Mouse (Mus musculus): ENCODE data around the gene Lcn11.
A peak's percentile ranks its signal among the peaks of the same experiment; 100 is the strongest.
"Not testable (repeated sequence)": the region's sequence is repeated elsewhere in the genome, so short reads cannot be mapped to it uniquely, and the experiment has no call there.

Gene Lcn11

DNA sequence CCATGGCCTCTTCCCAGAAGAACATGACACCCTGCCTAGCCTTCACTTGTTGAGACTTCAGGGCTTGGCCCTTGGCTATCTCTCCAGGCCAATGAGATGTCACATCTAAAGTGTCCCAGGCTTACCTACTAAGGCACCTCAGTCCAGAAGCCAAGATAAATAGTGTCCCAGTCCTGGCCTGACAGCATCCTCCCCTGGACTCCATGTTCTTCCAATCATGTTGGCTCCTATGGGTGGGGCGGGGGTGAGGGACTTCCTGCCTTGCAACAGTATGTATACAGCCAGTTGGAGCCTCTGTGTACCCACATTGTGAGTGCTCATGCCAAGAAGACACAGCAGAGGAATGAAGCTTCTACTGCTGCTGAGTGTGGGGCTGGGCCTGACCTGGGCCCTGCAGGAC is at the start of gene Lcn11:
TSS of gene Lcn11 (plus strand) at position 301 of the 400 bp plus-strand sequence.
- no peak for DNase-seq (ENCODE audit: low spot score)

DNA sequence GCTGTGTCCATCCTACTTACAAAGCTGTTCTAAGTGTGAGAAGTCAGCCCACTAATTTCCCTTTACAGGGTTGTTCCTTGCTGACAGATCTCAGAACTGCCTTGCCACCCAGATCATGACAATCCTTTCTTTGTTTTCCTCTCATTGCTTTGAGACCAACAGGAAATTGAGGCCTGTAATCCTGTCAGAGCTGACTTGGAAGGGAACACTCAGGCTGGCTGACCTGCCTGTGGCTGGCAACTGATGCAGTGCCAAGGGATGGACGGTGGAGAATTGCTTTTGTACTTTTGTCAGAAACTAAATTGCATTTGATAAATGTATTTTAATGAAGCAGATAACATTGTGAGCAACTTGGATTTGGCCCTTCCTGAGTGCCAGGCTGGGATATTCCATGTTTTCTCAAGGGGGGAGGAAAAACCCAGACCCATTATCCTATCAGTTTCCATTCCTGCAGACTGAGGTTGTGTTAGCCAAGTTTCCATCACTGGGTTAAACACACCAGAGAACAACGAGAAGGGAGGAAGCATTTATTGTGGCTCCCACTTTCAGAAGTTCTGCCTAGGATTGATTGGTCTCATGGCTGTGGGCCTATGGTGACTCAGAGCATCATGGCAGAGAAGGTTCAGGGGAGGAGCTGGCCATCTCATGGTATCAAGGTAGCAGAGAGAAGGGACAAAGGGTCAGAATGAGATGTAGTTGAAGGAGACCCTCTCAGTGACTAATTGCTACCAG is 43.5 kb upstream of the Lcn11 start:
- no peak for DNase-seq (ENCODE audit: low spot score)

DNA sequence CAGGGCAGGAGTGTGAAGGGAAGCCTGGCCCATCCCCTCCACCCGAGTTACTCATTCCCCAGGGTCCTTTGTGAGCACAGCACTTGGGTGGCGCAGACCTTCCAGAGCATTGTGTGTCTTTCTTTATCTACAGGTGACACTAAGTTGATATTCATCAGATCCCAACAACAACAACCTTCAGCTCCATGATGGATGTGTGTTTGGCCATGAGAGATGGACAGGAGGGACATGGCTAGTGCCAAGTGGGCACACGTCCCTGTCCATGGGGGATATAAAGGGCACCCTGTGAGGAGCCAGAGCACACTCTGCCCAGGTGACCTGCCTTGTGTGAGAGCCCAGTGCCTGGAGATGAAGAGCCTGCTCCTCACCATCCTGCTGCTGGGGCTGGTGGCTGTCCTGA is 40.1 kb upstream of the Lcn11 start, which contains the start of gene Obp2b:
TSS of gene Obp2b (plus strand) at position 301 of the 400 bp plus-strand sequence.
- not testable (repeated sequence) for DNase-seq (ENCODE audit: low spot score)

DNA sequence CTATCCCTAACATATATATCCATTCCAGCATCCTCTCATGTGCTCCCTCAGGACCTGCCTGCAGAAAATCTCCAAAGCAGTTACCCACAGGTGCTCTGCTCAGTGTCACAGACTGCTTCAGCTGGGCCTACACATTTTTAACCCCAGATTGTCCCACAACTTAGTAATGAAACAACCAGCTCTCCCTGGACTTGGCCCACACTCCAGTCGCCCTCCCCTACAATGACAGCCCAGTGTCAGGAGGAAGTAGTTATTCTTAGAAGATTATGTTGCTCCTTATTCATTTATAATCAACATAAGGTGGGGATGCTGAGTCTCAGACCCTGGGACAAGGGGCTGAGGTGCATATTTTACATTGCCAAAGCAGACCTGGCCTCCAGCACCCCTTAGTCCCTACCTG is 35.1 kb upstream of the Lcn11 start:
- DNase-seq (ENCODE audit: low spot score) = no peak

DNA sequence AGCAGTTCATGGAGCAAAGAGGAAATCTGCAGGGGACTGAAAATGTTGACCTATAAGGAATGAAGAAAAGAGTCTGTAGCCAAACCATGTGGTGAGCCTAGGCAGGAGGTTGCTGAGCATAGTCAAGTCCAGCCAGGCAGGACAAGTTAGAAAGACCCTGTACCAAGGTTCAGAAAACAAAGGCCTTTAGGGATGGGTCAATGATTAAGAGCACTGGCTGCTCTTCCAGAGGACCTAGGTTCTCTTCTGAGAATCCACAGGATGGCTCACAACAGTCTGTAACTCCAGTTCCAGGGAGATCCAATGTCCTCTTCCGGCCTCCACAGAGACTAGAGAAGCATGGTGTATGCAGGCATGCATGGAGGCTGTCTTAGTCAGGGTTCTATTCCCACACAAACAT is 22.6 kb upstream of the Lcn11 start:
- no peak for DNase-seq (ENCODE audit: low spot score)

DNA sequence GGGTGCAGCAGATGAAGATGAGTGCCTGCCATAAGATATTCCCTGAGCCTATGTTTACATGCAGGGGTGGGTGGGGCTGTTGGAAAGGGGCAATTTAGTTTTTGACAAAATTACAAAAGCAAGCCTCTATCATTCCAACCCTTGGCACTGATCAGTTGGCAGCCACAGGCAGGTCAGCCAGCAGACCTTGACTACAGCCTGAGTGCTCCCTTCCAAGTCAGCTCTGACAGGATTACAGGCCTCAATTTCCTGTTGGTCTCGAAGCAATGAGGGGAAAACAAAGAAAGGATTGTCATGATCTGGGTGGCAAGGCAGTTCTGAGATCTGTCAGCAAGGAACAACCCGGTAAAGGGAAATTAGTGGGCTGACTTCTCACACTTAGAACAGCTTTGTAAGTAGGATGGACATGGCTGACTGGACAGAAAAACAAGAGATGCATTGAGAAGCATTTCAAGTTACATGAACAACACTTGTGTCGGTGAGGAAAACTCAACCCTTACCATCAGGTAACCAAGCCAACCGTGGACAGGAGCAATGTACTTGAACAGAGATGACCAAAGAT is 18.7 kb upstream of the Lcn11 start:
- no peak for DNase-seq (ENCODE audit: low spot score)

GRCm38 (mm10) chr2:25765269-25765668 is 11.5 kb upstream of the Lcn11 start, which contains the start of gene Lcn3:
Gene Lcn3, plus strand, starts transcription at chr2:25765569.
- peak; percentile 0 for DNase-seq (ENCODE audit: low spot score)

DNA sequence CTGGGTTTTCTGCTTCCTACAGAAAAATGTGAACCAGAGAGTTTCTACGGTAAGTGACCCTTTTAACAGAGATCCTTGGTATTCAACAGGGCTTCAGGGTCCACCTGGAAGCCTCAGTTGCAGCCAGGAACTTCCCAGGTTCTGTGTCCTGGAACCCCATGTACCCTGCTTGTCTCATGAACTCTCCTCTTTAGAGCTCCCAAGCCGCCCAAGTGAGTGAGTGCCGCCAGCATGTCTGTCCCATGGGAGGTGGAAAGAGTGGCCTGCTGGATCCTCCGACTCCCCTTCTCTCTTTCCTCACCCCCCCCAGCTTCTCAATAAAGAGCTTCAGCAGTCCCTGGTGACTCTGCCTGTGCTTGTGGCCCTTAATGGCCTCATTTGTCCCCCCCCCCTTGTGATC is 9.1 kb upstream of the Lcn11 start:
- DNase-seq (ENCODE audit: low spot score) = no peak

GRCm38 (mm10) chr2:25773507-25773906 is 3.3 kb upstream of the Lcn11 start:
- no peak for DNase-seq (ENCODE audit: low spot score)

DNA sequence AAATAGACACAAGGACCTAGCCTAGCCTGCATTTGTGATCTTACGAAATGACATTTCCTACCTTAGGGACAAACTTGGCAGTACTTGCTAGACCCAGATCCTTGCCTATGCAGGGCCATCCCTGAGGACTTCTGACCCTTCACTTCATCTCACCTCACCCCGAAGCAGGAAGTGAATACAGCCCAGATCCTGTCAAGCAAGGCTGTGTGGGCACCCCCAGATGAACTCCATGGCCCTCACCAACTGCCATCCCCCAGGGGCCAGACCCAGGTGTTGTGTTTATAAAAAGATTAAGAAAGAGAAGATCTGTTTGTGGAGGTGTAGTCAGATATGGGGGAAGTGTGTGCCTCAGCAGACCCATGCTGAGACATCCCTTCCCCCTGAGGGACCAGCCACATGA is 2.2 kb upstream of the Lcn11 start:
- no peak for DNase-seq (ENCODE audit: low spot score)

- DNase-seq (ENCODE audit: low spot score) = no peak
Observed at GRCm38 (mm10) chr2:25775991-25776390, 826 bp upstream of the Lcn11 start.

DNA sequence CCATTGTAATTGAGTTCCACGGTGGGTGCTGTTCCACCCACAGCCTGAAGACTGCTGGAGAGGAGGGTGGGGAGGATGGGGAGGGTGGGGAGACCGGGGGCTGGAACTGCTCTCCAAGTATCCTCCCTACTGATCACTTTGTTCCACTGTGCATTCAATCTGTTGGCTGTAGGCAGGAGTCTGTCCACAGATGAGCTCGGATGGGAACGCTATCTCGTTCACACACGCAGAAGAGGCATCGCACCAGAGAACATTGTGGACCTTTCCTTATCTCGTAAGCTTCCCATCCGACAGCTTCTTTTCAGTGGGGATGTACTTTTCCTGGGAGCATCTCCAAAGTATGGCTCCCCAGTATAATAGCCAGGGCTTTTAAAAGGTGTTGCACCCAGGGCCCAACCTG is 2.3 kb downstream of the Lcn11 start:
- no peak for DNase-seq (ENCODE audit: low spot score)

DNA sequence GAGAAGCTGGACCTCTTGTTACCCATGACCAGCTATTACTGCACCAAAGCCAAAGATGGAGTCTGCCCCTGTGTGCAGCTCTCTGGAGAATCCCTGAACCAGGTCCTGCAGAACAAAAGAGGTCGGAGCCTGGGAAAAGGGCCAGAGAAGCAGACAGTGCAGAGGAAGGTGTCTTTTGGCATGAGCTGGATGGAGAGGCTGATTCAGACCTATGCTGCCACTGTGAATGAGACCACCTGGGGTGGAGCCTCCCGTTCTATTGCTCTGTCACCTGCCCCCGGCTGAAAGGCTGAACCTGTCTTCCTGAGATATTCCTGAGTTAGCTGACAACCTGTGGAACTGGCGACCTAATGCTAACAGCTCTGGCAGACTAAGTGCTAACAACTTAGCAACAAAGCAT is 4.1 kb downstream of the Lcn11 start:
- no peak for DNase-seq (ENCODE audit: low spot score)

GRCm38 (mm10) chr2:25781957-25782356 is 5.1 kb downstream of the Lcn11 start, which contains the start of gene Gm13539:
Gene Gm13539, plus strand, starts transcription at chr2:25782257.
- DNase-seq (ENCODE audit: low spot score) = no peak

DNA sequence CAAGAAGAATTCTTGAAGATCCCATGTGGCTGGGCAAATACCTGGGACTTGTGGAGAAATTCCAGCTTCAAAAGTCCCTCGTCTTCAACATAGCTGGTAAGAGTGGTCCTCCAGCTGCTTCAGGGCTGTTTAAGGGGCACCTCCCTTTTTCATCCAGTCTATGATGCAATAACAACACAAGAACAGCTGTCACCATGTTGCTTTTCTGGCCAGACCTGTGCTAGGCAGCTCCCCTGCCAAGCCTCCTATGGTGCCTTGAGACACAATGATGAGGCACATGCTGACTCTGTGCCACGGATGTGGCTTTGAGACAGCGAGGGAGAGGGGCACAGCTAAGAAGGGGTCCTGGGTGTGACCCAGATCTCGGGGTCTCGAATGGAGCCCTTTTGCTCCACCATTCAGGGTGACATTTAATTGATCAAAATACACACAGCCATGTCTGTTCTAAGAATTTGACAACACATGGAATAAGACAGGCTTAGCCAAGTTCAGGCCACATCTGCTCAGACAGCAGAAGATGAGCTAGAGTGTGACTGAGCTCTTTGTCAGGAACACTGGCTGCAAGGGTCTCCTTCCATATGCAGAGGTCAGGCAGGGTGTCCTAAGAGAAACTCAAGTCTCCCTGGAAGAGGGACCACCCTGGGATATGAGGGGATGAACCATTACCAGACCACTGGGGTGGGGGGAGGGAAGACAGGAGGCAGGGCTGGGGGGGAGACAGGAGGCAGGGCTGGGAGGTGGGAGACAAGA is 8.9 kb downstream of the Lcn11 start:
- DNase-seq (ENCODE audit: low spot score) = no peak

DNA sequence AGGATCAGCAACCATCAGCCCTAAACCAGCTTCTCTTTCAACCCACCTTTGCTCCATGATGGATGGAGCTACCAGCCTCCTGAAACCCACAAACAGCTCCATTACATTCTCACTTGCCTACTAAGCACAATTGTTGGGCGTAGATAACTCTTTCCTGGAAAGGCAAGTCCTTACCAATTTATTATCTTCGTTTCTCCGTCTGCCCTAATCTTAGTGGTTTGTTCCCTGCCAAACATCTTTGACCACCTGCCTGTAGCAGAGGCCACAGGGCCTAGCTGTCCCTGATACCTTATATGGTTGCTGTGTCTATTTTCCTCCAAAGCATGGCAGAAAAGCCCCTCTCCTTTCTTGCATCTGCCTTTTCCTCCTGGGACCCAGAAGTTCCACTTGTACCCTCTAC is 12.3 kb downstream of the Lcn11 start:
- no peak for DNase-seq (ENCODE audit: low spot score)

DNA sequence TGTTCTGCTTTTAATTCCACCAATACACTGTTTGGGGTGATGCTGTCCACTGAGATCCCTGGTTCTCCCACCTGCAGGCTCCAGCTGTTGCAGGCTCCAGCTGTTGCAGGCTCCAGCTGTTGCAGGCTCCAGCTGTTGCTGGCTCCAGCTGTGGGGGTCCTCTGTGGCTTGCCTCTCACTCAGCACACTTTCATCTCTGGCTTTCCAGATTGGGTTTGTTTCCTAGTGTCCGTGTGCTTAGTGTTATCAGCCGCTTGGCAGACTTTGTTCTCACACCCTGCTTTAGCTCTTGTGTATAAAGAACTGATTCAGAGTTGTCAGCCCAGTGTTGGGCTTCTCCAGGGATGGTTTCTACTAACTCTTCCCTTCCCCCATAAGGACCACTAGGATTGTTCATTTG is 20.8 kb downstream of the Lcn11 start:
- no peak for DNase-seq (ENCODE audit: low spot score)

DNA sequence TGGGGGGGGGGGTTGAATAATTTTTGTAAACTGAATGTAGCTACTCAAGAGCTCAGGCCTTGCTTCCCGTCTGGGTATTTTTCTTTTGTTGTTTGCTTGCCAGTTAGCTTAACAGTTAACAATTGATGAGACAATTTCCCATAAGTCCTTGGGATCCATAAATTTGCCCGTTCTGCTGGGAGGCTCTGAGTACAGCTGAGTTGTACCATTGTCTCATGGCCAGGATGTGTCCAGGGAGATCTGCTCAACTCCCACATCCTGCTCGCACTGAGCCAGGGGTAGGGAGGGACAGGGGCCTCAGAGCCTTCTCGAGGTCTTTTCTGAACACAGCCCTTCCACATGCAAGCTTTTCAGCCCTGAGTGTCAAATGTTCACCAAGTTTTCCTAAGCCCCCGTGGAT is 21.2 kb downstream of the Lcn11 start:
- DNase-seq (ENCODE audit: low spot score) = no peak

DNA sequence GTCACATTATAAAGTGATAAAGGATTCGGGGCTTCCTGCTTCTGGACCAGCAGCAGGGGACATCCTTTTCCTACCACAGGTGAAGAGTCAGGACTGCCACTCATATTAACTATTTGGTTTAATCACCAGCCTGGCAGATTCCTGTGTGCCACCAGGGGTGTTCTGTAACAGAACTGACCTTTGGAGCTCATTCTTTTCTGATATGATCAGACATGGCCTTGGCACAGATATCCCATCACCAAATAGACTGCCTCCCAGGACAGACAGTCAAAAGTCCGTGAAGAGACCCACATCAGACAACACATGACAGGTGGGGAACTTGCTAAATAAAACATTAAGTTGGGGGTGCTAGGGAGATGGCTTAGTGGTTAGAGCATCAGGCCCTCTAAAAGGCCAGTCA is 34.9 kb downstream of the Lcn11 start:
- DNase-seq (ENCODE audit: low spot score) = no peak

- DNase-seq (ENCODE audit: low spot score) = no peak
Observed at GRCm38 (mm10) chr2:25813364-25813763, 36.5 kb downstream of the Lcn11 start.

- DNase-seq (ENCODE audit: low spot score) = not testable (repeated sequence)
Observed at GRCm38 (mm10) chr2:25815748-25816147, 38.9 kb downstream of the Lcn11 start, which contains the start of gene Glt6d1. Gene Glt6d1, minus strand, starts transcription at chr2:25815848.

DNA sequence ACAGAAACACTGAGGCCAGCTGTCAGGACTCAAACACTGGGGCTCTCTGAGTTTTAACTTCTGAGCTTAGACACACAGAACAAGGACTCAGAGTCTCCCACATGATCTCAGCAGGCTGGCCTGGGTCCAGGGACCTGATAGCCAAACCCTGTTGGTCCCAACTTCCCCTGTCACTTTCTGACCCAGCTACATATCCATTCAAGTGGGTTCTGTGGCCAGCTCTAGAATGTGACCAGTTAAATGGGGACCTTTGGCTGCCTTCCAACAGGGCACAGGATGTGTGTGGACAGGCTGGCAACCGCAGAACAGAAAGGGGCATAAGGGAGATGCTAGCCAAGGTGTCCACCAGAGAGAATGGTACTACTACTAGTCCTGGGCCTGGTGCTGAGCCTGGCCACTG is 46.0 kb downstream of the Lcn11 start, which contains the start of gene Lcn9:
TSS of gene Lcn9 (plus strand) at position 348 of the 400 bp plus-strand sequence.
- no peak for DNase-seq (ENCODE audit: low spot score)

- DNase-seq (ENCODE audit: low spot score) = no peak
Observed at GRCm38 (mm10) chr2:25824751-25825150, 47.9 kb downstream of the Lcn11 start.

All from urinary bladder, postnatal 10 days (tissue).